Mouse (Mus musculus): Measurements from ENCODE around the gene Scn8a.
"Not testable (repeated sequence)": the region's sequence is repeated elsewhere in the genome, so short reads cannot be mapped to it uniquely, and the experiment has no call there.

Scn8a gene

DNA sequence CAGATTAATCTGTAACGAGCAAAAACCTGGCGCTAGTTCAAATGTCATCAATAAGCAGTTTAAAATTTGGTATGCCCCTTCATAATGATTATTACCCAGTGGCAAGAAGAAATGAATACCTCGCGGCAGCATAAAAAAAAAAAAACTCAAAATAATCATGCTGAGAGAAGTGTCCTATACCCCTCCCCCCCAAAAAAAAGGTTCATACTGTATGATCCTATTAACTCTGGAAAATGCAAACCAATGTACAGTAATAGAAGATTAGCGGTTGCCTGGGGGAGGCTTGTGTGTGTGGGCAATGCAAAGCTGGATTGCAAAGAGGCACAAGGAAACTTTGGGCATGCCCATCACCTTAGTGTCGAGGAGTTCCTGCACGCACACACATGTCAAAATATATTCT is at the start of gene Scn8a:
Scn8a (plus strand) TSS at position 301 of the 400 bp plus-strand sequence.
- in situ Hi-C loops (cut with MboI), result no loop called here

DNA sequence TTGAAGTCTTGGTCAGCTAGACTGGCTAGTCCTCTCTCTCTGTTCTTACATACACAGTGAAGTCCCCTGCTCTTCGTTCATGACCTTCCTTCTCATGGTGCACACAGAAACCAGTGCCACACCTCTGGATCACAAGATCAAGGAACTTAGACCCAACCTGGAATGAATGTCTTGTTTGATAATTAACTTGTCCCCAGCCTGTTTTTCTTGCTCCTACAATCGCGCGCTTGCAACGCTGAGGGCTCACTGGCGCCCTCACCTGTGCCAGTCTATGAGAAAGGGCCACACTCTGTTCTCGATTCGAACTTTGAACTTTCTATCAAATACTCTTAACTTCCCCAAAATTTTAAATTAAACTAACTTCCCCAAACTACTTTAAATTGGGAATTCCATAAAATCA is 47.8 kb upstream of the Scn8a start:
- in situ Hi-C loops (cut with MboI), result no loop called here

GRCm38 (mm10) chr15:100822370-100822769 is 47.3 kb upstream of the Scn8a start:
- in situ Hi-C loops (cut with MboI), result not testable (repeated sequence)

GRCm38 (mm10) chr15:100825249-100825856 is 44.3 kb upstream of the Scn8a start:
- in situ Hi-C loops (cut with MboI), result no loop called here

DNA sequence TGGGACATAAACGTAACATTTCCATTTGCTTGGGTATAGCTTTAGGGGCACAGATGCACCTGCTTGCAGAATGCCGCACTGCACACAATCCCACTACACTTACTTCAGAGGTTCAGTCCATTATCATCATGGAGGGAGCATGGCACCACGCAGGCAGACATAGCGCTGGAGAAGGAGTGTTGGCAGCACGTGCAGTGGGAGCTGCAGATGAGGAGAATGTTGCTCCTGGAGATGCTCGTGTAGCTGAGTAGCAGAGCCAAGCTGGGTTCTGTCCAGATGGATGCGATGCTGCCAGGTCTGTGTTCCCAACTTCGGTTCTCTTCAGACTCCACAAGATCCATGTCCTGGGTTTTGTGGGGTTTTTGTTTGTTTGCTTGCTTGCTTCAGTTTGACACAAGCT is 43.6 kb upstream of the Scn8a start:
- in situ Hi-C loops (cut with MboI), result no loop called here

- in situ Hi-C loops (cut with MboI), result no loop called here
Observed at GRCm38 (mm10) chr15:100829775-100830174, 39.9 kb upstream of the Scn8a start.

- in situ Hi-C loops (cut with MboI), result no loop called here
Observed at GRCm38 (mm10) chr15:100830682-100831081, 39.0 kb upstream of the Scn8a start.

DNA sequence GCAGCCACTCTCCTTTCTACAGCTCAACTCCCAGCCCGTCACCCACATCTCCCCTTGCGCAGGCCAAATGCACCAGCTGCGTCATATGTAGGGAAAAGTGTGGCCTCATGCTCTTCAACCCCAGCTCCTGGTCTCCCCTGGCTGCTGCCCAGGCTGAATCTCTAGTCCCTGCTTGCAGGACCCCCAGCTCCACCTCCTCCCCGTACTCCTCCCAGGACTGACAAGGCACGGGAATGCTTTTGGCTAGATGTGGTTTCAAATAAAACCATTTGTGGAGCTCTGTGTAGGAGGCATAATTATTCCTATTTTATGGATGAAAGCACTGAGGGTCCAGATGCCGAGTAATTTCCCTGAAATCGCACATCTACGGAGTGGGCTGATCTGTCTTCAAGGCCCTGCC is 37.5 kb upstream of the Scn8a start:
- in situ Hi-C loops (cut with MboI), result no loop called here

- in situ Hi-C loops (cut with MboI), result no loop called here
Observed at GRCm38 (mm10) chr15:100832784-100833183, 36.9 kb upstream of the Scn8a start.

DNA sequence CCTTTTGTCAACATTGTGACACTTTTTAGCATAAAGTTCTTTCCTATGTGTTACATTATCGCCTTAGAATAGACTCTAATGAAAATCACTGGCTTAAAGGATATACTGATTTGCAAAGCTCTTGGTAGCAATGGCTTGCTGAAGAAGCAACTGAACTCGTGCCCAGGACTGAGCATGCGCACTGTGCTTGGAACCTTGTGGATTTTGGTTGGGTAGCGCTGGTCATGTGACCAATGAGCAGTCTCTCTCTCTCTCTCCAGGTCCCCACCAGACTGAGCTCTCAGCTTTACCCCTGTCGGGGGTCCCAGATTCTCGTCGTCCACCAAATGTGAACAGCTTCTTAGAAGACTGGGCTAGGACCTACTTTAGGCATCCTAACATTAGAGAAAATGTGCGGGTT is 32.9 kb upstream of the Scn8a start:
- in situ Hi-C loops (cut with MboI), result no loop called here

DNA sequence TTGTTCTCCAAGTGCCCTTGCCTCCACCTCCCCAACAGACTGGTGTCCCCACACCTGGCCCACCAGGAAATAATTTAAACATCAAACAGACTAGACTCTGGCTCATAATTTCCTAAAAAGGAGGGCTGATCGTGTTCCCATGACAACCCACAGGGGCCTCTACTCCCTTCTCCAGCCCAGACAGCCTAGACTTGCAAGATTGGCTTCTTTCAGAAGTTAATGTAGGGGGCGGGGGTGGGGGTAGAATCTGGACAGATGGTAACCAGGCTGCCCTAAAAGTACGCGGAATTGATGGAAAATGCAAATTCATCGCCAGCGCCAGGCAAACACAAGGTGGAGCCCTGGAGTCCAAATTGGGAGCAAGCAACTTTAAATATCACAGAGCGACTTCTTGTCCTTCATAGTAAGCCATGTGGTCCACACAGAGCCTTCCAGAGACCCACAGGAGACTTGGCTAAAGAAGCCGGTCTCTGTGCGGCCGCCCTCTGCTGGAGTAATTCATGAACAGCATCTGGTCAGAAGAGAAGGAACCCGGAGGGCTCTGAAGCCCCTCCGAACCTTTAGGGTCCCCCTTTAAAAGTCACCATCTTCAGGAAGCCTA is 31.0 kb upstream of the Scn8a start:
- in situ Hi-C loops (cut with MboI), result no loop called here

DNA sequence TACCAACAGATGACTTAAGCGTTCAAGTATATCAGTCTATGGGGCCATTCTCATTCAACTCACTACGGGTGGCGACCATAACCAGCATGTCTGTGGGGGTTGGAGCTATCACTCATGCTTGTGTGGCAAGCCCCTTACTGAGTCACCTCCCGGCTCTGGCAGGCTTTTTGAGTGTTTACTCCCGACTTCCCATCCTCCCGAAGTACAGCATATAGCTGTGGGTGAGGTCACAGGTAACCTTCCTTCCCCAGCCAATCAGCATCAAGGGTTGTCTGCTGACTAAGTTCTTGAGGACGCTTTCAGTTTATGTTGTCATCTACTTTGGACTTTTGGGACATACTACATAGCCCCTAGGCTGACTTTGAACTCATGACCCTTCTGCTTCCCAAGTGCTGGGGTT is 25.3 kb upstream of the Scn8a start:
- in situ Hi-C loops (cut with MboI), result no loop called here

DNA sequence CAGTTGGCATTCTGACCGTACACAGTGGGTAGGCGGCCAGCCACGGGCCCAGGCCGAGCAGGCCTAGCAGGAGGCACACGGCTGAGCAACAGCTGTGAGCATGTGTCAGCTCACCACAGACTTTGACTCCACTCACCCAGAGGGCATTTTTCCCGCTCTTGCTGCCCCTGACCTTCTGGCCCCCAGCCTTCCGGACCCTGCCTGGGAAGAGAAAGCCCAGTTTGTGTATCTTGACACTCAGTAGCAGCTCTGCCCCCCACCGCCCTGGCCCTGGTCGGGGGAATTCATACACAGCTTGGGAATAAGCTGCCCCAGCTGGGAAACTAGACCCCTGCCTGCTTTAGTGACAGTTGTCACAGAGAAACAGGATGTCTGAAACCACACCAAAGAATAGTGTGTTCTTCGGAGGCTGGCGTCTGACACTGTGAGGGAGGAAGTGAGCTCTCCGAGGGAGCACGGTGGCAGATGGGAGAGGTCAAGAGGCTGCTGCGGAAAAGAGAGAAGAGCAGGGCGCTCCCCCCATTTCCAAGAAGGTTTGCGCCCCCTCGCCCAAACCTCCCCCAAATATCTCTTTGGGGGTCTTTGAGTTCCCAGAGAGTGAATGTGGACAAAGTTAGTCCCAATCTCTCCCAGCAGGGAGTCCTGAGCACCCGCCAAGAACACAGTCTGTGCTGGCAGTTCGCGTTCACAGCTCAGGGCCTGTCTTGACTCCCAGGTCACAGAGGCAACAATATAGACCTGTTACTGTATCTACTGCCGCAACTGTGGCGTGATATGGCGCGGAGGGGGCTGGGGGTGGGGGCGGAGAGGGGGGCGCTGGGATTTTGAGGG is 24.4 kb upstream of the Scn8a start:
- in situ Hi-C loops (cut with MboI), result no loop called here

DNA sequence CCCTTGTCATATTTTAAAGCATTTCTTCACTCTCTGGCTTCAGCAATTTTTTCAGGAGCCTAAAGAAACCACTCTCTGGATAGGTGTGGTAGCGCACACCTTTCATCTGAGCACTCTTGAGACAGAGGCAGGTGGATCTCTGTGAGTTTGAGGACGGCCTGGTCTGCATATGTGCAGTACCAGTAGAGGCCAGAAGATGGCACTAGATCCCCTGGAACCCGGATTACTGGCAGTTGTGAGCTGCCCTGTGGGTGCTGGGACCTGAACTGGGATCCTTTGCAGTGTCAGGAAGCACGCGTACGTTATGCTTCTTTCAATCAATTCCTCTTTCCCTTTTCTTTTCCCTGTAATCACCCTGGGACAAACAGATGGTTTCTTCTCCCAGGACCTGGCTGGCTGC is 22.5 kb upstream of the Scn8a start:
- in situ Hi-C loops (cut with MboI), result no loop called here

DNA sequence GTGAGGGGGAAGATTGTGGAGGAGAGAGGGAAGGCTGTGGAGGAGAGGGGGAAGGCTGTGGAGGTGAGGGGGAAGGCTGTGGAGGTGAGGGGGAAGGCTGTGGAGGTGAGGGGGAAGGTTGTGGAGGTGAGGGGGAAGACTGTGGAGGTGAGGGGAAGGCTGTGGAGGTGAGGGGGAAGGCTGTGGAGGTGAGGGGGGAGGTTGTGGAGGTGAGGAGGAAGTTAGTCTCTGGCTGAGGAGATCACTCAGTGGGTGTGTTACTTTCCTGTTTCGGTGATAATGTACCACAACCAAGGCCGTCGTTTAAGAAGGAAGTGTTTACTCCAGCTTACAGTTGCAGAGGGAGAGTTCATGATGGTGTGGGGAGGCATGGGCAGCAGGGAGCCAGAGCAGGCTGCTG is 12.1 kb upstream of the Scn8a start:
- in situ Hi-C loops (cut with MboI), result no loop called here

GRCm38 (mm10) chr15:100860856-100861255 is 8.8 kb upstream of the Scn8a start:
- in situ Hi-C loops (cut with MboI), result no loop called here

DNA sequence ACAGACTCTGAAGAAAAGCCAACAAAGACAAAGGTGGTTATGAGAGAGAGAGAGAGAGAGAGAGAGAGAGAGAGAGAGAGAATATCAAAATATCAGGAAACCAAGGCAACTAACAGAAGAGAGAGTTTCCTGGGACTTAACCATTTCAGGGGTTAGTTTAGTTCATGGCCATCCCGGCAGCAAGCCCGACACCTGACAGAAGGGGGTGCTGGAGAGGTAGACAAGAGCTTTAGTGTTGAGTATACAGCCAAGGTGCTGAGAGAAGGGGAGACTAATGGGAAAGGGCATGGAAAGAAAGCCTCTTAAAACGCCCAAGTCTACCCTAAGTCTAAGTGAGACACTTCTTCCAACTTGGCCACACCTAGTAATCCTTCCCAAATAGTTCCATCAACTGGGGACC is 4.1 kb upstream of the Scn8a start:
- in situ Hi-C loops (cut with MboI), result no loop called here

- in situ Hi-C loops (cut with MboI), result no loop called here
Observed at GRCm38 (mm10) chr15:100870001-100870774, 530 bp downstream of the Scn8a start.

DNA sequence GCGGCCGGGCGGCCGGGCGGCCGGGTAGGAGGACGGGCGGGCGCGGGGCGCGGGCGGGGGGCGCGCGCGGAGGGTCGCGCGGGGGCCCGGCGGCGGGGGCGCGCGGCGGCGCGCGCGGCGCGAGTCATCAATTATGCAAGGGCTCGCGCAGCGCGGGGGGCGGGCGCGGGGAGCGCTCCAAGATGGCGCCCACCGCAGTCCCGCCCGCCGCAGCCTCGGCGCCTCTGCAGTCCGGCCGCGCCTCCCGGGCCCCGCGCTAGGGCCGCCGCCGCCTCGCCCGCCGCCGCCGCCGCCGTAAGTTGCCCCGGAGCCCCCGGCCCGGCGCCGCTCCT is 1.1 kb downstream of the Scn8a start:
- in situ Hi-C loops (cut with MboI), result no loop called here

- in situ Hi-C loops (cut with MboI), result no loop called here
Observed at GRCm38 (mm10) chr15:100871107-100872011, 1.7 kb downstream of the Scn8a start.

- in situ Hi-C loops (cut with MboI), result no loop called here
Observed at GRCm38 (mm10) chr15:100873155-100873554, 3.5 kb downstream of the Scn8a start.

Data from mature B cell (primary cell).